Mouse (Mus musculus) CH12.LX (cell line): ENCODE measurements at regions not wholly inside any gene's neighbourhood (a gene's known extent, or its start where the extent isn't known, plus 50 kb on each side); places are given as distances from the start of the nearest gene placed in this dataset.

Experiments used
- DNase-seq: peaks from one replicate; pipeline ENCODE4 v3.0.0-alpha.2; 2013; ENCODE audit errors: extremely low read depth
- H3K27ac ChIP-seq: 2 replicates; pipeline ENCODE4 v1.5.1; 2012; ENCODE audit warnings: low read depth, mild to moderate bottlenecking, control low read depth, moderate library complexity; ENCODE audit not compliant: insufficient read depth
- H3K27me3 ChIP-seq: replicated peaks from 2 replicates; pipeline ENCODE3; 2012; ENCODE audit warnings: inconsistent platforms
- H3K36me3 ChIP-seq, 2 experiments: replicated peaks in 1 of 2; 2 replicates each; pipeline versions ENCODE3 to v1.6.1; 2012; ENCODE audit warnings: inconsistent platforms in 1 of 2, low read length in 1 of 2, mild to moderate bottlenecking in 1 of 2, mixed read lengths in 1 of 2, moderate library complexity in 1 of 2; ENCODE audit not compliant: control insufficient read depth in 1 of 2, insufficient read depth in 1 of 2
- H3K4me1 ChIP-seq, 2 experiments: 2 replicates each; pipeline ENCODE4 v1.6.1; 2012; ENCODE audit warnings: inconsistent platforms in 1 of 2, moderate library complexity in 1 of 2; ENCODE audit not compliant: insufficient read depth in 2 of 2, control insufficient read depth in 1 of 2
- H3K4me2 ChIP-seq: 2 replicates; pipeline ENCODE4 v1.6.1; 2012; ENCODE audit warnings: low read depth, mild to moderate bottlenecking, control low read depth; ENCODE audit not compliant: poor library complexity, insufficient read depth, severe bottlenecking
- H3K4me3 ChIP-seq, 3 experiments: fragments of 150-350 bp in 1 of 3; sonication (generic) in 1 of 3; replicated peaks in 1 of 3; 2 replicates each; pipeline versions ENCODE3 to v1.5.1; 2011 to 2012; ENCODE audit warnings: low read depth in 2 of 3, low read length in 2 of 3, mild to moderate bottlenecking in 2 of 3, moderate library complexity in 2 of 3, control low read depth in 1 of 3, improper control_type of control experiment in 1 of 3, inconsistent platforms in 1 of 3, mixed read lengths in 1 of 3; ENCODE audit not compliant: poor library complexity in 1 of 3
- H3K79me2 ChIP-seq: replicated peaks from 2 replicates; pipeline ENCODE4 v1.6.1; 2012; ENCODE audit warnings: mild to moderate bottlenecking, moderate library complexity; ENCODE audit not compliant: control insufficient read depth, poor library complexity, insufficient read depth, severe bottlenecking; ENCODE audit errors: extremely low read depth
- H3K9ac ChIP-seq: 2 replicates; pipeline ENCODE4 v1.6.1; 2012; ENCODE audit warnings: low read depth, mild to moderate bottlenecking, control low read depth, moderate library complexity; ENCODE audit not compliant: insufficient read depth
- H3K9me3 ChIP-seq: replicated peaks from 2 replicates; pipeline ENCODE3; 2012; ENCODE audit warnings: low read length, inconsistent platforms, mixed read lengths
- BHLHE40 ChIP-seq: IDR thresholded peaks from 2 replicates; pipeline ENCODE4 v1.6.1; 2011; ENCODE audit warnings: mild to moderate bottlenecking, low read depth, low read length, improper control_type of control experiment
- CHD1 ChIP-seq: IDR thresholded peaks from 2 replicates; pipeline ENCODE4 v1.6.1; 2012; ENCODE audit warnings: low read depth, low read length, improper control_type of control experiment, inconsistent platforms
- E2F4 ChIP-seq: IDR thresholded peaks from 2 replicates; pipeline ENCODE4 v1.6.1; 2011; ENCODE audit warnings: low read depth, low read length, improper control_type of control experiment; ENCODE audit not compliant: insufficient replicate concordance
- EP300 ChIP-seq: IDR thresholded peaks from 2 replicates; pipeline ENCODE4 v1.6.1; 2011; ENCODE audit warnings: low read length, improper control_type of control experiment
- ETS1 ChIP-seq: conservative IDR thresholded peaks from 2 replicates; pipeline ENCODE4 v1.6.1; 2012; ENCODE audit warnings: low read depth, mild to moderate bottlenecking, inconsistent platforms, low read length, improper control_type of control experiment, moderate library complexity
- HCFC1 ChIP-seq: IDR thresholded peaks from 2 replicates; pipeline ENCODE4 v1.6.1; 2012; ENCODE audit warnings: low read depth, mild to moderate bottlenecking, inconsistent platforms, low read length, improper control_type of control experiment
- KAT2A ChIP-seq: IDR thresholded peaks from 2 replicates; pipeline ENCODE4 v1.6.1; 2012; ENCODE audit warnings: low read length, improper control_type of control experiment, inconsistent platforms; ENCODE audit not compliant: insufficient replicate concordance
- MAZ ChIP-seq: IDR thresholded peaks from 2 replicates; pipeline ENCODE4 v1.6.1; 2012; ENCODE audit warnings: low read depth, mild to moderate bottlenecking, inconsistent platforms, low read length, improper control_type of control experiment, moderate library complexity
- MEF2A ChIP-seq: IDR thresholded peaks from 2 replicates; pipeline ENCODE4 v1.6.1; 2014; ENCODE audit warnings: low read depth, mild to moderate bottlenecking, inconsistent platforms, low read length, improper control_type of control experiment, borderline replicate concordance
- POLR2AphosphoS2 ChIP-seq: IDR thresholded peaks from 2 replicates; pipeline ENCODE4 v1.6.1; 2011; ENCODE audit warnings: low read depth, low read length, improper control_type of control experiment
- RCOR1 ChIP-seq: conservative IDR thresholded peaks from 2 replicates; pipeline ENCODE4 v1.6.1; 2012; ENCODE audit warnings: low read depth, mild to moderate bottlenecking, inconsistent platforms, low read length, improper control_type of control experiment
- TCF12 ChIP-seq: IDR thresholded peaks from 2 replicates; pipeline ENCODE4 v1.6.1; 2014; ENCODE audit warnings: low read depth, mild to moderate bottlenecking, inconsistent platforms, low read length, improper control_type of control experiment
- UBTF ChIP-seq: IDR thresholded peaks from 2 replicates; pipeline ENCODE4 v1.6.1; 2012; ENCODE audit warnings: low read depth, mild to moderate bottlenecking, inconsistent platforms, low read length, improper control_type of control experiment, moderate library complexity
- ZC3H11A ChIP-seq: IDR thresholded peaks from 2 replicates; pipeline ENCODE4 v1.6.1; 2012; ENCODE audit warnings: low read depth, mild to moderate bottlenecking, inconsistent platforms, low read length, improper control_type of control experiment
- ZKSCAN1 ChIP-seq: IDR thresholded peaks from 2 replicates; pipeline ENCODE4 v1.6.1; 2012; ENCODE audit warnings: low read depth, inconsistent platforms, low read length, improper control_type of control experiment, borderline replicate concordance
- dilution Hi-C: fragments of 300-500 bp; cut with MboI; formaldehyde crosslinking; loops from 2 replicates; pipeline ENCODE4 v1.14.3; 2020; ENCODE audit warnings: low sequenced_read_pairs; ENCODE audit not compliant: extremely low pct_unique_long_range_greater_than_20kb, extremely low pct_ligation_motif_present
- in situ Hi-C: fragments of 300-500 bp; cut with MboI; formaldehyde crosslinking; loops from 3 replicates; pipeline ENCODE4 v1.14.3; 2019; ENCODE audit warnings: low sequenced_read_pairs, low pct_ligation_motif_present, low pct_unique_long_range_greater_than_20kb, mixed read lengths

GRCm38 (mm10) chr19:26261530-26261929 lies 343.3 kb upstream of the Smarca2 start:
- H3K4me2 ChIP-seq, result no peak overlapping the region
- no peaks in the 10 kb centered on the region for H3K79me2 ChIP-seq
- no peak for DNase-seq
- dilution Hi-C loops (no loop called here), in situ Hi-C loops (no loop called here)
- no peaks in the 10 kb centered on the region for H3K9me3 ChIP-seq
- no peak overlapping the region for H3K9ac ChIP-seq
- H3K4me3 ChIP-seq, result no peak overlapping the region
- no peaks in the 10 kb centered on the region for H3K27me3 ChIP-seq
- no peak overlapping the region for H3K27ac ChIP-seq
- TF ChIP-seq ETS1 (no peak), E2F4 (no peak), TCF12 (no peak), KAT2A (no peak), CHD1 (no peak), UBTF (no peak), ZC3H11A (no peak), HCFC1 (no peak), MAZ (no peak), EP300 (no peak)
- no peaks in the 10 kb centered on the region for H3K36me3 ChIP-seq
- H3K4me1 ChIP-seq, result no peaks in the 10 kb centered on the region

GRCm38 (mm10) chr19:26296360-26296759 lies 308.5 kb upstream of the Smarca2 start:
- dilution Hi-C loops (no loop called here), in situ Hi-C loops (no loop called here)
- peak; percentile 52 for DNase-seq
- no peak overlapping the region for H3K9ac ChIP-seq
- TF ChIP-seq POLR2AphosphoS2 (no peak), MEF2A (0 out of 2 replicates have a peak, but pooled peaks have one; percentile 25), EP300 (peak; percentile 62), KAT2A (0 out of 2 replicates have a peak, but pooled peaks have one; percentile 19), BHLHE40 (peak; percentile 45), CHD1 (peak; percentile 89), RCOR1 (no peak), ZKSCAN1 (peak; percentile 51; the same call in 1 of the 2 replicates), E2F4 (no peak)
- no peaks in the 10 kb centered on the region for H3K27me3 ChIP-seq
- peak overlapping the region; percentile 21; the same call in 1 of the 2 replicates for H3K4me2 ChIP-seq
- H3K4me3 ChIP-seq, result no peak overlapping the region
- H3K27ac ChIP-seq, result no peak overlapping the region
- H3K36me3 ChIP-seq, result no peaks in the 10 kb centered on the region
- H3K79me2 ChIP-seq, result no peaks in the 10 kb centered on the region
- H3K9me3 ChIP-seq, result no peaks in the 10 kb centered on the region
- H3K4me1 ChIP-seq, result peaks cover 5 to 9% of the 10 kb centered on the region in 2 experiments; a peak in 3 of 4 replicates
